Comparison of ENCODE assay signal across 8 mouse cellular contexts in genomic region chr3:100440009-100440408, GRCm38 (mm10). TPM values are rescaled to one million over a fixed set of nuclear protein-coding genes. Genes with fewer than 3 reads are reported as not detected.
DNase-seq lines count a peak whose midpoint lies in the region; ATAC-seq lines count a peak whose summit lies in the region.

No protein-coding gene starts in this region.

- no peak overlapping the region for H3K4me2 ChIP-seq in kidney, embryonic 15.5 days

- H3K36me3 ChIP-seq in kidney, embryonic 15.5 days: no peaks in the 10 kb centered on the region
- H3K36me3 ChIP-seq in erythroblast, embryonic 14.5 days (ENCODE audit: control insufficient read depth): no peaks in the 10 kb centered on the region; the same call in 1 of the 2 replicates

- no peak for DNase-seq in kidney, adult 18-20 months
- DNase-seq in adrenal gland, adult (ENCODE audit: inconsistent age in 2 of 2, low spot score in 1 of 2): peak; percentile 53 to 84
- DNase-seq in lung, postnatal 36 days: peak; percentile 45
- no peak for DNase-seq in gastrocnemius, postnatal 14 days
- no peak for DNase-seq in frontal cortex, adult 2 months (ENCODE audit: extremely low spot score in 1 of 2, low spot score in 1 of 2)
- no peak for DNase-seq in left cerebral cortex, adult 8-10 months (ENCODE audit: low spot score in 2 of 2)

- WGBS in kidney, embryonic 15.5 days: 28% methylated on average over 6 of the region's 6 CpGs

- intact Hi-C loops in gastrocnemius, postnatal 14 days (cut with DNase I; ENCODE audit: low total_unique reads): no loop called here

- no peak overlapping the region for H3K4me3 ChIP-seq in kidney, embryonic 15.5 days (replicated peaks)
- H3K4me3 ChIP-seq in erythroblast, embryonic 14.5 days (replicated peaks): peak overlapping the region; percentile 53

- no peak overlapping the region for H3K27ac ChIP-seq in kidney, embryonic 15.5 days

- peaks cover 7% of the 10 kb centered on the region; the same call in 1 of the 2 replicates for H3K4me1 ChIP-seq in kidney, embryonic 15.5 days
- peaks cover 88% of the 10 kb centered on the region for H3K4me1 ChIP-seq in erythroblast, embryonic 14.5 days (ENCODE audit: control insufficient read depth)

- no peaks in the 10 kb centered on the region for H3K9me3 ChIP-seq in kidney, embryonic 15.5 days (replicated peaks)
- no peaks in the 10 kb centered on the region for H3K9me3 ChIP-seq in erythroblast, embryonic 14.5 days (ENCODE audit: control insufficient read depth, low read length)

- no peaks in the 10 kb centered on the region for H3K27me3 ChIP-seq in kidney, embryonic 15.5 days
- no peaks in the 10 kb centered on the region for H3K27me3 ChIP-seq in erythroblast, embryonic 14.5 days (ENCODE audit: control insufficient read depth)

- ATAC-seq in kidney, embryonic 15.5 days (replicated peaks; ENCODE audit: low FRiP score): peak; percentile 37

- no peak overlapping the region for H3K9ac ChIP-seq in kidney, embryonic 15.5 days

RNA-seq across cellular contexts. Expression of gene Tent5c, which starts 49.1 kb away (rescaled TPM):
- 7.3 and 9.4 TPM in 2 replicates for polyA plus RNA-seq in kidney, embryonic 15.5 days (2015; fragmentation: Nextera tagmentation; extraction: Ambion mirVana)
- polyA plus RNA-seq in erythroblast, embryonic 14.5 days (2012): 7.2 and 9.3 TPM in 2 replicates
- 1 to 10 TPM; 5.4 to 5.6 TPM for total RNA-seq in gastrocnemius, postnatal 14 days (2021)
- 1.0 and 1.3 TPM in 2 replicates for polyA plus RNA-seq in frontal cortex, adult 2 months (2012; rRNA removed)
- total RNA-seq in left cerebral cortex, adult 8-10 months (2022): 10 to 100 TPM in 1 of 4 experiments, 1 to 10 TPM in 3; 2.8 to 11.9 (median 5.6) TPM

Comparison
In these comparisons a context has a peak if more than half of its experiments do, and no peak if none do; other contexts are left out.
1. DNase-seq: peak in adrenal gland, adult (2 of 2) and lung, postnatal 36 days (single experiment); none in kidney, adult 18-20 months (single experiment), gastrocnemius, postnatal 14 days (single experiment), frontal cortex, adult 2 months (0 of 2) and left cerebral cortex, adult 8-10 months (0 of 2).